Mouse (Mus musculus) small intestine, adult 2 months (tissue): ENCODE results near the gene Fank1. TPM values are rescaled to one million over a fixed set of nuclear protein-coding genes. Genes with fewer than 3 reads are reported as not detected.

Experiments used
- H3K27ac ChIP-seq: fragments of 200-500 bp; 2 replicates; pipeline ENCODE4 v1.5.1; 2012; ENCODE audit warnings: low read depth, low read length, control low read depth, inconsistent platforms; ENCODE audit not compliant: insufficient read depth
- H3K27me3 ChIP-seq: fragments of 200-500 bp; 2 replicates; pipeline ENCODE4 v1.6.1; 2012; ENCODE audit warnings: mild to moderate bottlenecking, moderate library complexity, low read length, inconsistent platforms; ENCODE audit not compliant: control insufficient read depth, insufficient read depth
- H3K36me3 ChIP-seq: fragments of 200-500 bp; 2 replicates; pipeline ENCODE4 v1.6.1; 2012; ENCODE audit warnings: mild to moderate bottlenecking, low read length, control low read depth, inconsistent platforms; ENCODE audit not compliant: control insufficient read depth, insufficient read depth
- H3K4me1 ChIP-seq: fragments of 200-500 bp; 2 replicates; pipeline ENCODE4 v1.6.1; 2012; ENCODE audit warnings: low read length, inconsistent platforms, mixed read lengths; ENCODE audit not compliant: control insufficient read depth, insufficient read depth, insufficient read length
- H3K4me3 ChIP-seq: fragments of 200-500 bp; 2 replicates; pipeline ENCODE4 v1.5.1; 2012; ENCODE audit warnings: low read depth, mild to moderate bottlenecking, control low read depth, inconsistent platforms, low read length, moderate library complexity
- CTCF ChIP-seq: fragments of 200-500 bp; IDR thresholded peaks from 2 replicates; pipeline ENCODE4 v1.5.1; 2012; ENCODE audit warnings: low read depth, mild to moderate bottlenecking, control low read depth, inconsistent platforms, low read length, moderate library complexity, mixed read lengths; ENCODE audit not compliant: insufficient replicate concordance, insufficient read length; ENCODE audit errors: extremely low read depth
- POLR2A ChIP-seq: fragments of 200-500 bp; IDR thresholded peaks from 2 replicates; pipeline ENCODE4 v1.6.1; 2012; ENCODE audit warnings: low read depth, mild to moderate bottlenecking, control low read depth, inconsistent platforms, low read length, moderate library complexity
- WGBS: fragments of 180-500 bp; shearing (Covaris S2); methylation state at CpG from one replicate; pipeline ENCODE4 v1.1.7; 2018; 5-methylcytosine and 5-hydroxymethylcytosine counted together
- polyA plus RNA-seq: library from polyadenylated mRNA; depleted of rRNA; stranded (reverse); fragments of >200 nt; gene quantifications from 2 replicates; pipeline ENCODE4 v1.2.3, GENCODE M21; 2012; rRNA removed

The Fank1 gene
- polyA plus RNA-seq, 1 experiment, result 0.18 TPM

DNA sequence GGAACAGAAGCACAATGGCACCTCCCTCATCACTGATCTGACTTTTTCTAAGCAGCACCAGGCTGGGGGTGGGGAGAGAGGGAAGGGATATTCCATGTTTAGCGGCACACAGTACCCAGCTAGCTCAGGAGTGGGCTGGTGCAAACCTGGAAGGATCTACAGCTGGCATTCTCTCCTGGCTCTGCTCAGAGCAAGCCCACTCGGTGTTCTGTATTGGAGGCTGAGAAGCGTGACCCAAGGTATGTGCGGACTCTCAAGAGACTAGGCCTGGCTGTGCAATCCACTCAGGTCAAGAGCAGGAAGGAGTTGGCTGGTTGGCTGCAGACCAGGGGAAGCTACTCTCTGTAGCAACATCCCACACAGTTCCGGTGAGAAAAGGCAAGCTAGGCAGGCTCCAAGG, 143.3 kb downstream of the Fank1 start:
- Histone ChIP-seq H3K27ac (no peak overlapping the region), H3K27me3 (no peaks in the 10 kb centered on the region), H3K4me1 (peaks cover 14% of the 10 kb centered on the region; the same call in 1 of the 2 replicates), H3K4me3 (no peak overlapping the region), H3K36me3 (no peaks in the 10 kb centered on the region)
- WGBS, result 81% methylated on average over 5 of the region's 5 CpGs
- TF ChIP-seq POLR2A (no peak), CTCF (no peak)

DNA sequence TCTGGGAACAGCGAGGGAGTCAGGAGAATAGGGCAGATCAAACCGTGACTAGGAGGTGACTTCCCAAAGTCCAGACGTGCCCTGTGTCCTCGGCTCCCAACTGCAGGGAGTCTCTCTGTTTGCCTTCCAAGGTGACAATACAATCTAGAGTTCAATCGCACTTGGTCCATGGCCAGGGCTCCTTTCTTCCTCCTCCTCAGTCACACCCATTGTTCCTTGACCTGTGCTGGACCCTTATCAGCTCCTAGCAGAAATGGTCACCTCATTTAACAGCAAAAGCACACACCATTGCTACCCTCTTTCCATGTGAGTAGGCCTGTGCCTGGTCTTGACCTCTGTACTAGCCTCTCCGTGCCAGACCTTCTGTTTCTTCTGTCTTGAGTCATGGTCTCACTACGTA, 144.1 kb downstream of the Fank1 start:
- Histone ChIP-seq H3K4me1 (peaks cover 14% of the 10 kb centered on the region; the same call in 1 of the 2 replicates), H3K36me3 (no peaks in the 10 kb centered on the region), H3K4me3 (no peak overlapping the region), H3K27ac (no peak overlapping the region), H3K27me3 (no peaks in the 10 kb centered on the region)
- 24% methylated on average over 7 of the region's 7 CpGs for WGBS
- TF ChIP-seq CTCF (no peak), POLR2A (no peak)

DNA sequence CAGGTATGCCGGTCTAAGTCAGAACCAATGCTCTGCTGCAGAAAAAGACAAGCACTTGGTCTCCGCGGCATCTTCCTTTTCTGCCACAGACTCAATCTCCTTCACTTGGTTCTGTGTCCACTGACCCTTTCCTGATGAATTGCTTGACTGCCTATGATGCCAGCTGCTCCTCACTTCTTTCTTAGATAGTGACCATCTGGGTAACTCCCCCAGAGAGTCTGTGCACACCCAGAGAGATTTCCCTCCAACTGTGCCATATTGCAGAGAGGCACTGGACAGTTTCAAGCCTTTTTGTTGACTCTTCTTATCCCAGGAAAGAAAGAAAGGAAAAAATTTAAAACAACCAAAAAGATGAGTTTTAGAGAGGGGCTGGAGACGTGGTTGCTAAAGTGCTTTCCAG, 144.6 kb downstream of the Fank1 start:
- Histone ChIP-seq H3K27me3 (no peaks in the 10 kb centered on the region), H3K4me3 (no peak overlapping the region), H3K4me1 (peaks cover 14% of the 10 kb centered on the region; the same call in 1 of the 2 replicates), H3K36me3 (no peaks in the 10 kb centered on the region), H3K27ac (no peak overlapping the region)
- TF ChIP-seq CTCF (no peak), POLR2A (no peak)
- 95% methylated on average over 4 of the region's 4 CpGs for WGBS

DNA sequence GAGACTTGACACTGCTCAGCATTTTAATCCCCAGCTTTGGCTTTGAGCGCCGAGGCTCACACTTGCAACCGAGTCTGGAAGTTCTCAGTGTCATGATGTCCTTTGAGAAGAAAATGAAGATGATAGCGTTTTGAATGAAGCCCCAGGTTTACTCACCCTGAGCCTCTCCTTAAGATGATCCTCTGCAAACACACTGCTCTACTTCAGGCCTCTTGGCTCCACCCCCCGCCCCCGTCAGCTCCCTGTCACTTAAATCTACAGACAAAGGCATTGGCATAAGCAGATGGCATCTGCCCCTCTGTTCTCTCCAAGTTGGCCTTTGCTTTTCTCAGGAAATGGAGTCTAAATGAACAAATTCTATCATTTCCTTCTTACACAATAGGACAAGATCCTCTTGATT, 147.3 kb downstream of the Fank1 start:
- TF ChIP-seq POLR2A (no peak), CTCF (no peak)
- 32% methylated on average over 6 of the region's 6 CpGs for WGBS
- Histone ChIP-seq H3K36me3 (no peaks in the 10 kb centered on the region), H3K27me3 (no peaks in the 10 kb centered on the region), H3K27ac (no peak overlapping the region), H3K4me1 (peaks cover 14% of the 10 kb centered on the region; the same call in 1 of the 2 replicates), H3K4me3 (no peak overlapping the region)

DNA sequence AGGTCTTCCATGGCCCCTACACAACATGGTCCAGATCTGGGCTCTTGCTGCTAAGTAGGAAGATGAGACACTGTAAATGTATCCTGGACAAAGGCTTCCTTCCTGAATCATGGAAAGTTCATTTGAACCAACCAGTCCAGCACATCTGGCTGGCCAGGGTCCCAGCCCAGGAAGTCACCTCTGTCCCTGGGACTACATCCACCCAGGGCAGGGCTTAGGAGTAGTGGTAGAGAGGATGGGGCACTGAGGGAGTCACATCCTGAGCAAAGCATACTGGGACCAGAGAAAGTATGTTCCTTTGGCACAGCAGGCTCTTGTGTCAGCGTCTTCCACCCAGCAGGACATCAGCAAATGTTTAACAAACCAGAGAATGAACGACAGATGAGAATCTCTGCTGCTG, 149.1 kb downstream of the Fank1 start:
- 54% methylated on average over 2 of the region's 2 CpGs for WGBS
- no peak for TF ChIP-seq CTCF
- TF ChIP-seq POLR2A, result no peak

DNA sequence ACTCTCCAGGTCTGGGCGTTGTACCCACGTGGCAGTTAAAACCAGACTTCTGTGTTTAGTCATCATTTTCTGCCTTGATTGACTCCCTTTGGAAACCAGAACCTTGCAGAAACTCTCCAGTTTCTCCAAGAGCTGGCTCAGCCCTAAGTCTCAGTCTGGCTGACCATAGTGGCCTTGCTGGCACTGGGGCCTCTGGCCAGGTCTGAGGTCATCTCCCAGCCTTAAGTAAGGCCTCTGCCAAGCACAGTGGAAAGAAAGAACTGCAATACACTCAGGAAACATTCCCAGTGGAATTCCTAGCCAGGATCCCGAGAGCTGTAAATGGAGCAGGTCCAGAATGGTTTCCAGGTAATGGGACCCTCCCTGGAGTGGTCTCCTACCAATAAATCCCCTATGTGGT, 152.3 kb downstream of the Fank1 start:
- H3K27me3 ChIP-seq, result no peaks in the 10 kb centered on the region
- TF ChIP-seq CTCF (no peak), POLR2A (no peak)
- H3K36me3 ChIP-seq, result no peaks in the 10 kb centered on the region
- 88% methylated on average over 3 of the region's 3 CpGs for WGBS
- H3K4me3 ChIP-seq, result no peak overlapping the region
- no peaks in the 10 kb centered on the region for H3K4me1 ChIP-seq
- H3K27ac ChIP-seq, result no peak overlapping the region

More for the DNA sequence above, 149.1 kb downstream of the Fank1 start:
- no peaks in the 10 kb centered on the region for H3K36me3 ChIP-seq
- peaks cover 2% of the 10 kb centered on the region; the same call in 1 of the 2 replicates for H3K4me1 ChIP-seq
- H3K4me3 ChIP-seq, result no peak overlapping the region
- no peaks in the 10 kb centered on the region for H3K27me3 ChIP-seq
- no peak overlapping the region for H3K27ac ChIP-seq

Other genes starting within 250 kb of the Fank1 start
- gene Tex36, start 174.7 kb upstream of the Fank1 start, polyA plus RNA-seq, result not detected in 2 replicates
- 2.5 and 5.5 TPM in 2 replicates for gene Edrf1, start 139.3 kb upstream of the Fank1 start, polyA plus RNA-seq
- gene Mmp21, start 96.8 kb upstream of the Fank1 start, polyA plus RNA-seq, result not detected in 2 replicates
- 5.6 and 7.9 TPM in 2 replicates for gene Bccip, start 67.5 kb upstream of the Fank1 start, polyA plus RNA-seq
- 6.0 and 6.7 TPM in 2 replicates for gene Uros, start 66.8 kb upstream of the Fank1 start, polyA plus RNA-seq
- 16.0 and 29.8 TPM in 2 replicates for gene Dhx32, start 5.9 kb downstream of the Fank1 start, polyA plus RNA-seq